Mouse (Mus musculus) C2C12 (cell line): Measurements from ENCODE around the gene Ube2e2. TPM values are rescaled to one million over a fixed set of nuclear protein-coding genes. Genes with fewer than 3 reads are reported as not detected.

Experiments
- H3K27me3 ChIP-seq: one replicate; pipeline ENCODE4 v1.6.1; 2011; ENCODE audit not compliant: control insufficient read depth, insufficient read depth, insufficient read length
- H3K36me3 ChIP-seq: one replicate; pipeline ENCODE4 v1.6.1; 2011; ENCODE audit not compliant: control insufficient read depth, insufficient read depth
- H3K4me3 ChIP-seq: one replicate; pipeline ENCODE4 v1.5.1; 2011; ENCODE audit warnings: mild to moderate bottlenecking, control low read depth; ENCODE audit not compliant: poor library complexity, insufficient read depth, severe bottlenecking
- H3K79me2 ChIP-seq: one replicate; pipeline ENCODE4 v1.6.1; 2011; ENCODE audit not compliant: control insufficient read depth, insufficient read depth
- H3K79me3 ChIP-seq: one replicate; pipeline ENCODE4 v1.6.1; 2011; ENCODE audit warnings: low read depth, control low read depth
- H3ac ChIP-seq: one replicate; pipeline ENCODE3; 2011; ENCODE audit warnings: low read depth; ENCODE audit not compliant: control insufficient read depth, insufficient read length
- CEBPB ChIP-seq: IDR thresholded peaks from one replicate; pipeline ENCODE4 v1.6.1; 2011; ENCODE audit warnings: low read depth, mild to moderate bottlenecking, control low read depth, moderate library complexity
- CTCF ChIP-seq: IDR thresholded peaks from one replicate; pipeline ENCODE4 v1.5.1; 2011; ENCODE audit not compliant: control insufficient read depth, insufficient read depth, insufficient read length
- FOSL1 ChIP-seq: IDR thresholded peaks from one replicate; pipeline ENCODE4 v1.8.0; 2011; ENCODE audit warnings: mild to moderate bottlenecking, low read length; ENCODE audit not compliant: poor library complexity, insufficient read depth, severe bottlenecking
- MAX ChIP-seq: IDR thresholded peaks from one replicate; pipeline ENCODE4 v1.6.1; 2011; ENCODE audit warnings: mild to moderate bottlenecking, control low read depth
- MYOD1 ChIP-seq: IDR thresholded peaks from one replicate; pipeline ENCODE4 v1.6.1; 2011; ENCODE audit warnings: low read depth; ENCODE audit not compliant: control insufficient read depth, insufficient read length
- MYOG ChIP-seq: IDR thresholded peaks from one replicate; pipeline ENCODE4 v1.6.1; 2011; ENCODE audit not compliant: control insufficient read depth, insufficient read length; ENCODE audit errors: extremely low read depth
- USF1 ChIP-seq: IDR thresholded peaks from one replicate; pipeline ENCODE4 v1.6.1; 2011; ENCODE audit warnings: low read depth, mild to moderate bottlenecking, control low read depth, moderate library complexity
- polyA plus RNA-seq: library from polyadenylated mRNA; unstranded; fragments of >200 nt; fragmentation: generic; extraction: Trizol; gene quantifications from one replicate; pipeline ENCODE4 v1.2.1, GENCODE M21; 2012; ENCODE audit warnings: missing spikeins

Gene Ube2e2
- polyA plus RNA-seq, 1 experiment: 26.1 TPM

DNA sequence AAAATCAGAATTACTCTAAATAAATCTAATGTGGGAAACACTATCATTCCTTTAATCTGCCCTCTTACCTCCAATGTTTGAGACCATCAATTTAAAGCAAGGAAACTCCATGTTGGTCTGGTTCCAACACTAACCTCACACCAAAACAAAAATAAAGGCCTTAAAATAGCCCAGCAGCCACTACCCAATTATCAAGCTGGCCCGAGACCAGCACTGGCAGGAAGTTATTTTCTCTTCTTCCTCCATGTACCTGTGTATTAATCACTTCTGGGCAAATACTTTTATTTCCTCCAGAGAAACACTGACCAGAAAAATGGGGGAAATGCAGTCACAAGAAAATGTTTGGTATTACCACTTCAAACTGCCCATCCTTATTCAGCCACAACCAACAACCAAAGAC, 23.4 kb downstream of the Ube2e2 start:
- H3K36me3 ChIP-seq: no peaks in the 10 kb centered on the region
- TF ChIP-seq FOSL1 (no peak), MAX (no peak), MYOD1 (no peak), USF1 (no peak), CEBPB (no peak)
- no peak overlapping the region for H3K4me3 ChIP-seq
- no peaks in the 10 kb centered on the region for H3K79me3 ChIP-seq
- no peak overlapping the region for H3ac ChIP-seq
- H3K79me2 ChIP-seq: no peaks in the 10 kb centered on the region
- H3K27me3 ChIP-seq: no peaks in the 10 kb centered on the region

DNA sequence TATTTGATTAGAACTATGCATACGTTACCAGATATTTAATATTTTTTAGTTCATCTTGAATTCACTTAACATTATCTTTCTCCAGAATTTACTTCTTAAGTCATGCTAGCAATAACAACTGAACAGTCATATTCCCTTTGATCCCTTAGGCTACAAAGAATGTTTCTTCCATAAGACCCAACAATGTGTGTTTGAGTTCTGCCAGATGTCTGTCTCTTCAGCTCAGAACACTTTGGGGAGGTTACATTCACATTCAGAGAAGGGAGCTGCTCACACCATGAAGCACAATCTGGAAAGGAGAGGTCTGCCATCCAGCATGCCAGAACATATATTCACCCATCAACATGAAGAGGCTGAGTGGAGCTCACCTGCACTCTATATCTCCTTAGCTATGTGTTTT, 65.4 kb downstream of the Ube2e2 start:
- H3K79me2 ChIP-seq: no peaks in the 10 kb centered on the region
- no peaks in the 10 kb centered on the region for H3K27me3 ChIP-seq
- TF ChIP-seq MAX: no peak
- no peak for TF ChIP-seq CTCF
- no peak for TF ChIP-seq USF1
- no peak for TF ChIP-seq MYOD1
- TF ChIP-seq CEBPB: no peak
- TF ChIP-seq FOSL1: no peak
- TF ChIP-seq MYOG: no peak
- H3K79me3 ChIP-seq: peaks cover 2% of the 10 kb centered on the region
- no peaks in the 10 kb centered on the region for H3K36me3 ChIP-seq
- no peak overlapping the region for H3ac ChIP-seq
- no peak overlapping the region for H3K4me3 ChIP-seq

DNA sequence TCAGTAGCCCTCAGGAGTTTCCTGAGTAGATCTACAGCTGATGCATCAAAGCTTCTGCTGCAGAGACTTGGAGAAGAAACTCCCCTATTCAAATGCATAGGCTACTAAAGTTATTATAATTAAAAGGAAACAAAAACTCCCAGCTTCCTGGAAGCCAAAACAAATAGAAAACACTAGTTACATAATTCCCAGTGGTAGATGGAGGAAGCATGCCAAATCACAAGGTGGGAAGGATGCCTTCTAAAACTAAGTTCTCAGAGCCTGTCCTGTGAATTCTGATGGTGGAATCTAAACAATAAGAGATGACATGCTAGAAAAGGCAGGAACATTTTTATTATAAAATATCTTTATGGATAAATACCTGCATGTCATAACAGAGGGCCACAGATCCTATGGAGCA, 67.3 kb downstream of the Ube2e2 start:
- Histone ChIP-seq H3K36me3 (no peaks in the 10 kb centered on the region), H3K79me2 (no peaks in the 10 kb centered on the region), H3K4me3 (no peak overlapping the region), H3ac (no peak overlapping the region), H3K79me3 (peaks cover 2% of the 10 kb centered on the region), H3K27me3 (no peaks in the 10 kb centered on the region)
- no peak for TF ChIP-seq CTCF
- no peak for TF ChIP-seq CEBPB
- no peak for TF ChIP-seq USF1
- TF ChIP-seq FOSL1: no peak

DNA sequence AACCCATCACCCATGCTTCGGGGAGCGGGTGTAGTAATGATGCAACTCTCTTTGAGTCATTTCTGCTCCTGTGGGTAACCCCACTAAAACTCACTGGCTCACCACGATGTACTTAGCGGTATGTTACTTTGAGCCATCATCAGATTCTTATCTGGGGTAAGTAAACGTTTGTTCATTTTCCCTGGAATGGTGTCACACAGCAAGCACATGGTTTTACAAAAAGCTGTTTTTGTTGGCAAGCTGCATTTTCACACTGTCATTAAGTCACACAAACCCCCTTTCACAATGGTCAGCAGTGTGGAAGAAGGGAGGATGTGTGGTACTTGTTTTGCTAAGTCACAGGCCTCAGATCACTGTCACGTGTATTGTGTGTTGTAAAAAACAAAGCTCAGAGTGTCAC, 73.4 kb downstream of the Ube2e2 start:
- no peaks in the 10 kb centered on the region for H3K79me3 ChIP-seq
- H3K27me3 ChIP-seq: no peaks in the 10 kb centered on the region
- TF ChIP-seq CEBPB: no peak
- TF ChIP-seq MYOG: no peak
- TF ChIP-seq MAX: no peak
- H3K4me3 ChIP-seq: no peak overlapping the region
- H3K36me3 ChIP-seq: no peaks in the 10 kb centered on the region
- H3K79me2 ChIP-seq: no peaks in the 10 kb centered on the region
- no peak overlapping the region for H3ac ChIP-seq

DNA sequence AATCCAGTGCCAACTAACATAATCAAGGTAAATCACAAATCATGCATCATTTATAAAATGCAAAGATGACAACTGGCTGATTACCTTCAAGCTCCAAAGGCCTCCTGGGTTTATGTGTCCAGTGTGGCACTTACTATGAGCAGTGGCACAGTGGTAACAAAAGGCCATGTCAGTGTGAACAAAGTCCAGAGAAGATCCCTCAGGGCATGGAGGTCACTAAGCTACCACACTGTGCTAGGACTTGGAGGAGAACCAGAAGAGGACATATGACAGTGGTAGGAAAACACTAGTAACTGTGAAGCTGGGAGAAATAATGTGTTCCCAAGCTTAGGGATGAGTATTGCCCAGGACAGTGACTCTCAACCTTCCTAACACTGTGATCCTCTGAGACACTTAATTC, 97.2 kb downstream of the Ube2e2 start:
- H3K27me3 ChIP-seq: no peaks in the 10 kb centered on the region
- TF ChIP-seq FOSL1 (no peak), USF1 (no peak), MAX (no peak), MYOG (no peak), CTCF (no peak), CEBPB (no peak), MYOD1 (no peak)
- H3K4me3 ChIP-seq: no peak overlapping the region
- H3K79me3 ChIP-seq: no peaks in the 10 kb centered on the region
- H3ac ChIP-seq: no peak overlapping the region
- no peaks in the 10 kb centered on the region for H3K36me3 ChIP-seq
- no peaks in the 10 kb centered on the region for H3K79me2 ChIP-seq

DNA sequence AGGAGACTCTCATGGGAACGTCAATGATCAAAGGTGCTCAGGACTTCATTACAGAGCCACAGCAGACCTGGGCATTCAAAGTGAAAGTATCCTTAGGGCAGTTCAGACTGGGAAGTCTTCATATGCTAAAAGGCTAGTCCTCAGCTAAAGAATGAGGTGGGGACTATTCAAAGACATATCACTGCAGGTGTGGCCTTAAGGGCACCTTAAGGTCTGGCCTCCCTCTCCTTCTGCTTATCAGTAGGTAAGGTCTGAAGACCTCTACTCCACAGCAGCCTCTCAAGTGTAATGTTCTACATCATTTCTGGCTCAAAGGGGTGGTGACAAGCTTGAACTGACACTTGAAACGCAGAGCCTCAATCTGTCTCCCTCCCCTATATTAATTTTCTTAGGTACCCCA, 98.3 kb downstream of the Ube2e2 start:
- TF ChIP-seq CEBPB: no peak
- no peak for TF ChIP-seq MAX
- no peak for TF ChIP-seq USF1
- TF ChIP-seq MYOG: no peak
- no peak for TF ChIP-seq CTCF
- Histone ChIP-seq H3K27me3 (no peaks in the 10 kb centered on the region), H3K4me3 (no peak overlapping the region), H3ac (no peak overlapping the region), H3K79me2 (no peaks in the 10 kb centered on the region), H3K36me3 (no peaks in the 10 kb centered on the region), H3K79me3 (no peaks in the 10 kb centered on the region)

DNA sequence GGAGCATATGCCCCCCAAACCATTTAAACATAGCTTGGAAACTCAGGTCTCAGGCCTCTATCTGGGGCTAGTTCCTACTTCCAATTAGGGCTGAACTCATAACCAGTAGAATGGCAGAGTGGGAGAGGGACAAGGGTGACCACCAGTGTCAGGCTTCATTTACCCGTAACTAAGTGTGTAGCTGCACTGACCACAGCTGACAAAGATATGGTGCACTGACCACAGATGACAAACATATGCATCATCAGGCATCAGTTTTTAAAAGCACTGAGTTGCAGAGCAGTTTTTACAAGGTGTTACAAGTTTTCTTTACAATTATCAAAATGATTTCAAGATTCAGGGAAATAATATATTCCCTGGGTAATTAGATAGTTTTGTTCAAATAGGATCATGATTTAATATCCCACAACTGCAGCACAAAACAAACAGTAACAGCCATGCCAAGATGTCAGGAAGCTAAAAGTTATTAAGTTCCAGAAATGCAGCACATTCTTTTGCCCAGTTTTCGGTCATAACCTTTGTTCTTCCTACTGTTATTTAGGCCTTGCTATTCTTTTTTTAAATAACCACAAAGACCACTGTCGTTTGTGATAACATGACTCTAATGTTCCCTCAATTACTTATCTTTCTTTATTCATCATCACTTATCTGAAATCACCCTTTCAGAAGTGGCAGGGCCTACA, 114.9 kb downstream of the Ube2e2 start:
- Histone ChIP-seq H3K4me3 (no peak overlapping the region), H3K36me3 (no peaks in the 10 kb centered on the region), H3K79me3 (no peaks in the 10 kb centered on the region), H3ac (no peak overlapping the region), H3K27me3 (no peaks in the 10 kb centered on the region), H3K79me2 (no peaks in the 10 kb centered on the region)
- TF ChIP-seq USF1 (no peak), FOSL1 (peak; percentile 84), MAX (peak; percentile 45), MYOG (no peak), MYOD1 (peak; percentile 59), CEBPB (no peak), CTCF (no peak)
